Mouse (Mus musculus): Measurements from ENCODE around the gene Ctsw.

The Ctsw gene

GRCm38 (mm10) chr19:5430408-5430807 is 37.9 kb downstream of the Ctsw start:
- DNase-seq = no peak

- DNase-seq = peak; percentile 82 to 90
Measured at GRCm38 (mm10) chr19:5429806-5430205, 38.5 kb downstream of the Ctsw start.

- no peak for DNase-seq
Measured at GRCm38 (mm10) chr19:5429219-5429618, 39.1 kb downstream of the Ctsw start.

GRCm38 (mm10) chr19:5428083-5428482 is 40.2 kb downstream of the Ctsw start:
- DNase-seq = peak in 1 of 2 experiments; percentile 56

GRCm38 (mm10) chr19:5426640-5427290 is 41.5 kb downstream of the Ctsw start:
- DNase-seq = no peak

- peak in 1 of 2 experiments; percentile 65 for DNase-seq
Measured at GRCm38 (mm10) chr19:5425906-5426565, 42.3 kb downstream of the Ctsw start.

GRCm38 (mm10) chr19:5424782-5425741 is 43.2 kb downstream of the Ctsw start, which contains the start of the genes Drap1 and AI837181:
Gene Drap1, minus strand, starts transcription at chr19:5424979.
Gene AI837181, plus strand, starts transcription at chr19:5425144.
- DNase-seq = peak; percentile 97 to 98

- peak; percentile 88 to 93 for DNase-seq
Measured at GRCm38 (mm10) chr19:5424092-5424781, 44.1 kb downstream of the Ctsw start.

GRCm38 (mm10) chr19:5423561-5423960 is 44.7 kb downstream of the Ctsw start:
- peak in 1 of 2 experiments; percentile 57 for DNase-seq

- no peak for DNase-seq
Measured at GRCm38 (mm10) chr19:5422895-5423443, 45.3 kb downstream of the Ctsw start.

- no peak for DNase-seq
Measured at GRCm38 (mm10) chr19:5422267-5422666, 46.0 kb downstream of the Ctsw start.

GRCm38 (mm10) chr19:5421784-5422183 is 46.5 kb downstream of the Ctsw start:
- DNase-seq = no peak

GRCm38 (mm10) chr19:5420579-5420978 is 47.7 kb downstream of the Ctsw start:
- DNase-seq = no peak

- no peak for DNase-seq
Measured at GRCm38 (mm10) chr19:5419630-5420029, 48.7 kb downstream of the Ctsw start.

GRCm38 (mm10) chr19:5418750-5419466 is 49.4 kb downstream of the Ctsw start:
- DNase-seq = no peak
